Mouse (Mus musculus): ENCODE results near the gene Olfr979.
"Not testable (repeated sequence)": the region's sequence is repeated elsewhere in the genome, so short reads cannot be mapped to it uniquely, and the experiment has no call there.

Gene Olfr979

DNA sequence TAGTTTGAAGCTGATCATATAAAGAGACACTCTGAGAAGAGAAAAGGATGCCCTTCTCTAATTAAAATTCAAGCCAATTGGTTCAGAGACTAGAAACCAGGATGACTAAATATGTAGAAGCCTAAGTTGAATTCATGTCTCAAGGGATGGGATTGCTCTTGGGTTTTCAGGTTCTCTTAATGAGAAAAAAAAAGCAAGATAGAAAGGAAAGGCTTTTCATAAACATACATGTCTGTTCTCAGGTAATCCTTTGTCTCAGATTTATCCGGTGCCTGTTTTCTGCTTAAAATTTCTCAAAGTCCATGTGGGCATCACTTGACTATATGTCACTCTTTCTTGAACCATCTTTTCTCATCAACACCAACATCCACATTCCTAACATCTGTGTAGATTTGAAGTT, at the start of gene Olfr979:
Olfr979 (minus strand) TSS at position 101 of the 400 bp plus-strand sequence.
- DNase-seq, result no peak

DNA sequence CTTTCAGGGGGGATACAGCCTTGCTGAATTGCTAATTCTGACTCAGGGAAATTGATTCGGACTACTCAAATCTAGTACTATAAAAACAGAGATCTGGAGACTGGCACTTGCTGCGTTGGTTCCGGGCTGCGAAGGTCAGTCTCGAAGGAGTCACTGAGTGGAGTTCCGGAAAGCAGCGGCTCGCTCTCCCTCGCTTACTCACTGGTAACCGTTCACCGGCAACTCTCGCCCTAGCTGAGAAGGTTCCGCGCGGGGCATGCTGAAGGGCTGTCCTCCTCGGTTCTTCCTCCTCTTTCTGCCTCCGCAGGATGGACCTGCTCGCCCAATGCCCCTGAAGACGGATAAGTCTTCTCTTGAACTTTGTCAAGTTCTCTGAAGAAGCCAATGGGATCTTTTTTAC, 46.9 kb upstream of the Olfr979 start:
- no peak for DNase-seq

GRCm38 (mm10) chr9:40021164-40021563, 17.9 kb upstream of the Olfr979 start, which contains the start of gene Olfr981:
Olfr981 (plus strand) TSS chr9:40021464.
- DNase-seq, result no peak

DNA sequence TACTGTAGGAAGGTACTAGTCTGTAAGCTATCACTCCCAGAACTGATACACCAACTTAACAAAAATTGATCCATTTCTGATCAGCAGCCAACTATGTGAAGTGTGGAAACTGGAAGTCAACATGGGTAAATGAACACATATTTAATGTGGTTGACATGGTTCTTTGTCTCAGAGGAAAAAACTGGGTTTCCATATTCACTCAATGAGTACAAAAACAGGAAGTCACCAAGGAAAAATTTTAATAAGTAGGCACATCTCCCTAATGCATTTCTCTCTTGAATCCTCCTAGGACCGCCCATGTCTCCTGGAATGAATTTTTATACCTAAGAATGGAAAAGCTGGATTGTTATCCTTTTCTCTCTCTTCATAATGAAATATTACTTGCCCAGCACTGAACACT, 6.2 kb upstream of the Olfr979 start, which contains the start of gene Olfr980:
Olfr980 (minus strand) TSS at position 101 of the 400 bp plus-strand sequence.
- no peak for DNase-seq

GRCm38 (mm10) chr9:39991813-39992212, 11.5 kb downstream of the Olfr979 start, which contains the start of gene Olfr978:
Olfr978 (plus strand) TSS chr9:39992113.
- DNase-seq, result no peak

GRCm38 (mm10) chr9:39976581-39977145, 26.6 kb downstream of the Olfr979 start:
- not testable (repeated sequence) for DNase-seq

GRCm38 (mm10) chr9:39961033-39961432, 42.2 kb downstream of the Olfr979 start, which contains the start of gene Olfr976:
Olfr976 (minus strand) TSS chr9:39961133.
- DNase-seq, result not testable (repeated sequence)

- DNase-seq, result no peak
Observed at GRCm38 (mm10) chr9:39951946-39952345, 51.3 kb downstream of the Olfr979 start, which contains the start of gene Olfr975. Olfr975 (minus strand) TSS chr9:39952046.
